Mouse (Mus musculus) ES-E14 (cell line): ENCODE data around the gene Rab11a.

ENCODE experiments used
- MAFK ChIP-seq: IDR thresholded peaks from 2 replicates; pipeline ENCODE4 v1.6.1; 2014; ENCODE audit warnings: mild to moderate bottlenecking, low read depth, low read length, inconsistent platforms; ENCODE audit not compliant: insufficient read depth
- ZC3H11A ChIP-seq: IDR thresholded peaks from 2 replicates; pipeline ENCODE4 v1.6.1; 2012; ENCODE audit warnings: low read depth, mild to moderate bottlenecking, inconsistent platforms, low read length, borderline replicate concordance
- ZNF384 ChIP-seq: IDR thresholded peaks from 2 replicates; pipeline ENCODE4 v1.6.1; 2012; ENCODE audit warnings: low read depth, low read length, inconsistent platforms

DNA sequence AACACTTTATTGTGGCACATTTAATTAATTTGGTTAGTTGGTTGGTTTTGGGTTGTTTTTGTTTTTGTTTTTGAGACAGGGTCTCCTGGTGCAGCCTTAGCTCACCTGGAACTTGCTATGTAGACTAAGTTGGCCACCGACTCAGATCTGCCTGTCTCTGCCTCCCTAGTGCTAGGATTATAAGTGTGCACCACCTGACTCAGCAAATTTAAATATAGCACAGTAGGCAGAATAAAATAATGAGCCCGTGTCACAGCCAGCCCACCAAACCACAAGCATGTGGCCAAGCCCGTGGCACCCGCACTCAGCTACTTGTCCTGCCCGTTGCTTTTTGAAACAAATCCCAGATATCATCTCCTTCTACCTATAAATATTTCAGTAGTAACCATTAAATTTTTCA, 15.0 kb upstream of the Rab11a start:
- 0 out of 2 replicates have a peak, but pooled peaks have one; percentile 44 for TF ChIP-seq MAFK
- no peak for TF ChIP-seq ZNF384
- TF ChIP-seq ZC3H11A = no peak
